Mouse (Mus musculus) lung, postnatal 0 days (tissue): ENCODE measurements around the gene Mn1.

Source experiments
- CTCF ChIP-seq: IDR thresholded peaks from 2 replicates; pipeline ENCODE4 v1.5.1; 2016; ENCODE audit warnings: antibody characterized with exemption, mild to moderate bottlenecking
- EP300 ChIP-seq: IDR thresholded peaks from 2 replicates; pipeline ENCODE4 v1.6.1; 2016; ENCODE audit warnings: antibody characterized with exemption, mild to moderate bottlenecking, control low read depth

GRCm38 (mm10) chr5:111489022-111489616 lies 72.0 kb downstream of the Mn1 start:
- TF ChIP-seq CTCF, result no peak
- TF ChIP-seq EP300, result no peak
